Mouse (Mus musculus) forebrain, embryonic 13.5 days (tissue): ENCODE measurements around the gene Tnfsf18. TPM values are rescaled to one million over a fixed set of nuclear protein-coding genes. Genes with fewer than 3 reads are reported as not detected.

Experiments
- ATAC-seq: fragments of 200-750 bp; cut with Nextera tagmentation; 2 replicates; pipeline ENCODE4 v1.8.0; 2017
- H3K27ac ChIP-seq: fragments of 300-500 bp; sonication (generic); 2 replicates; pipeline ENCODE4 v1.5.1; 2015; ENCODE audit warnings: inconsistent platforms, mild to moderate bottlenecking, moderate library complexity
- H3K27me3 ChIP-seq: fragments of 300-500 bp; sonication (generic); 2 replicates; pipeline ENCODE4 v1.6.1; 2015; ENCODE audit warnings: mild to moderate bottlenecking, inconsistent platforms
- H3K36me3 ChIP-seq: fragments of 300-500 bp; sonication (generic); 2 replicates; pipeline ENCODE4 v1.6.1; 2015; ENCODE audit warnings: mild to moderate bottlenecking, inconsistent platforms; ENCODE audit not compliant: poor library complexity, severe bottlenecking
- H3K4me1 ChIP-seq: fragments of 300-500 bp; sonication (generic); 2 replicates; pipeline ENCODE4 v1.6.1; 2015; ENCODE audit warnings: inconsistent platforms
- H3K4me2 ChIP-seq: fragments of 300-500 bp; sonication (generic); 2 replicates; pipeline ENCODE4 v1.6.1; 2015; ENCODE audit warnings: inconsistent platforms, mild to moderate bottlenecking, moderate library complexity
- H3K4me3 ChIP-seq: fragments of 300-500 bp; sonication (generic); 2 replicates; pipeline ENCODE4 v1.5.1; 2015; ENCODE audit warnings: mild to moderate bottlenecking, inconsistent platforms
- H3K9ac ChIP-seq: fragments of 300-500 bp; sonication (generic); 2 replicates; pipeline ENCODE4 v1.6.1; 2015; ENCODE audit warnings: mild to moderate bottlenecking, inconsistent platforms
- H3K9me3 ChIP-seq: fragments of 300-500 bp; sonication (generic); replicated peaks from 2 replicates; pipeline ENCODE4 v1.6.1; 2016; ENCODE audit warnings: inconsistent platforms
- WGBS: fragments of 180-500 bp; shearing (Covaris S2); methylation state at CpG from one replicate; pipeline ENCODE4 v1.1.7; 2015; 5-methylcytosine and 5-hydroxymethylcytosine counted together
- polyA plus RNA-seq: library from polyadenylated mRNA; unstranded; fragments of >200 nt; fragmentation: Nextera tagmentation; extraction: Ambion mirVana; gene quantifications from 2 replicates; pipeline ENCODE4 v1.2.1, GENCODE M21; 2015

The Tnfsf18 gene
- 0.08 TPM in 1 of 2 replicates, not detected in the other for polyA plus RNA-seq

GRCm38 (mm10) chr1:161494343-161494742, at the start of gene Tnfsf18:
Tnfsf18 (plus strand) TSS chr1:161494655.
- no peak within 1 kb of the TSS for H3K4me2 ChIP-seq
- no peak within 1 kb of the TSS for H3K4me3 ChIP-seq
- WGBS = 40% methylated on average over 8 of the region's 8 CpGs
- no peak within 1 kb of the TSS for H3K27ac ChIP-seq
- H3K9ac ChIP-seq = no peak within 1 kb of the TSS
- H3K4me1 ChIP-seq = peaks cover 6% of the 10 kb centered on the region; the same call in 1 of the 2 replicates
- no peaks in the 10 kb centered on the region for H3K36me3 ChIP-seq
- no peak; the same call in 1 of the 2 replicates for ATAC-seq
- H3K9me3 ChIP-seq = no peaks in the 10 kb centered on the region
- H3K27me3 ChIP-seq = no peaks in the 10 kb centered on the region

- H3K36me3 ChIP-seq = no peaks in the 10 kb centered on the region
- 77% methylated on average over 7 of the region's 7 CpGs for WGBS
These were observed 49.6 kb upstream of the Tnfsf18 start for GRCm38 (mm10) chr1:161444858-161445257.

GRCm38 (mm10) chr1:161451683-161452245, 42.7 kb upstream of the Tnfsf18 start:
- Histone ChIP-seq H3K4me3 (no peak overlapping the region), H3K4me2 (no peak overlapping the region), H3K9ac (no peak overlapping the region), H3K27me3 (no peaks in the 10 kb centered on the region), H3K27ac (no peak overlapping the region), H3K36me3 (no peaks in the 10 kb centered on the region), H3K9me3 (no peaks in the 10 kb centered on the region), H3K4me1 (no peaks in the 10 kb centered on the region)
- no peak for ATAC-seq
- 59% methylated on average over 3 of the region's 3 CpGs for WGBS

More at GRCm38 (mm10) chr1:161444858-161445257, 49.6 kb upstream of the Tnfsf18 start:
- Histone ChIP-seq H3K4me2 (no peak overlapping the region), H3K4me3 (no peak overlapping the region), H3K9ac (no peak overlapping the region), H3K4me1 (no peaks in the 10 kb centered on the region), H3K27me3 (no peaks in the 10 kb centered on the region), H3K9me3 (no peaks in the 10 kb centered on the region), H3K27ac (no peak overlapping the region)
- no peak for ATAC-seq

- 95% methylated on average over 1 of the region's 1 CpGs for WGBS
- no peak overlapping the region for H3K9ac ChIP-seq
These were observed 42.2 kb upstream of the Tnfsf18 start for GRCm38 (mm10) chr1:161452250-161452649.

GRCm38 (mm10) chr1:161463388-161464085, 30.9 kb upstream of the Tnfsf18 start:
- Histone ChIP-seq H3K36me3 (no peaks in the 10 kb centered on the region), H3K9me3 (no peaks in the 10 kb centered on the region), H3K4me3 (no peak overlapping the region), H3K27me3 (no peaks in the 10 kb centered on the region), H3K4me2 (no peak overlapping the region), H3K4me1 (no peaks in the 10 kb centered on the region), H3K27ac (no peak overlapping the region), H3K9ac (no peak overlapping the region)
- ATAC-seq = no peak
- WGBS = 83% methylated on average over 2 of the region's 2 CpGs

More at GRCm38 (mm10) chr1:161452250-161452649, 42.2 kb upstream of the Tnfsf18 start:
- H3K9me3 ChIP-seq = no peaks in the 10 kb centered on the region
- no peak overlapping the region for H3K4me2 ChIP-seq
- no peak overlapping the region for H3K4me3 ChIP-seq
- H3K27me3 ChIP-seq = no peaks in the 10 kb centered on the region
- no peaks in the 10 kb centered on the region for H3K36me3 ChIP-seq
- H3K27ac ChIP-seq = no peak overlapping the region
- H3K4me1 ChIP-seq = no peaks in the 10 kb centered on the region
- ATAC-seq = no peak

- no peak overlapping the region for H3K27ac ChIP-seq
These were observed 17.2 kb upstream of the Tnfsf18 start for GRCm38 (mm10) chr1:161477221-161477620.

GRCm38 (mm10) chr1:161479854-161480253, 14.6 kb upstream of the Tnfsf18 start:
- Histone ChIP-seq H3K4me3 (no peak overlapping the region), H3K4me1 (no peaks in the 10 kb centered on the region), H3K27ac (no peak overlapping the region), H3K36me3 (no peaks in the 10 kb centered on the region), H3K4me2 (no peak overlapping the region), H3K9ac (no peak overlapping the region), H3K9me3 (no peaks in the 10 kb centered on the region), H3K27me3 (no peaks in the 10 kb centered on the region)
- WGBS = 91% methylated on average over 1 of the region's 1 CpGs
- ATAC-seq = no peak

More at GRCm38 (mm10) chr1:161477221-161477620, 17.2 kb upstream of the Tnfsf18 start:
- no peak for ATAC-seq
- Histone ChIP-seq H3K4me3 (no peak overlapping the region), H3K9ac (no peak overlapping the region), H3K9me3 (no peaks in the 10 kb centered on the region), H3K4me2 (no peak overlapping the region), H3K36me3 (no peaks in the 10 kb centered on the region), H3K27me3 (no peaks in the 10 kb centered on the region), H3K4me1 (no peaks in the 10 kb centered on the region)
- 84% methylated on average over 3 of the region's 3 CpGs for WGBS

- no peak overlapping the region for H3K9ac ChIP-seq
- no peak for ATAC-seq
- no peaks in the 10 kb centered on the region for H3K4me1 ChIP-seq
- H3K9me3 ChIP-seq = no peaks in the 10 kb centered on the region
- no peak overlapping the region for H3K27ac ChIP-seq
- H3K4me3 ChIP-seq = no peak overlapping the region
- H3K36me3 ChIP-seq = no peaks in the 10 kb centered on the region
- no peaks in the 10 kb centered on the region for H3K27me3 ChIP-seq
- H3K4me2 ChIP-seq = no peak overlapping the region
- WGBS = 97% methylated on average over 3 of the region's 3 CpGs
These were observed 12.2 kb upstream of the Tnfsf18 start for GRCm38 (mm10) chr1:161482211-161482610.

- Histone ChIP-seq H3K4me2 (no peak overlapping the region), H3K4me3 (no peak overlapping the region), H3K36me3 (no peaks in the 10 kb centered on the region), H3K27ac (no peak overlapping the region), H3K9ac (no peak overlapping the region), H3K27me3 (no peaks in the 10 kb centered on the region), H3K4me1 (no peaks in the 10 kb centered on the region), H3K9me3 (no peaks in the 10 kb centered on the region)
- WGBS = 87% methylated on average over 5 of the region's 5 CpGs
- no peak for ATAC-seq
These were observed 7.4 kb upstream of the Tnfsf18 start for GRCm38 (mm10) chr1:161487069-161487468.

- H3K4me2 ChIP-seq = no peak overlapping the region
- no peak overlapping the region for H3K27ac ChIP-seq
- ATAC-seq = no peak
- H3K9ac ChIP-seq = no peak overlapping the region
- H3K4me1 ChIP-seq = peaks cover 6% of the 10 kb centered on the region; the same call in 1 of the 2 replicates
- H3K36me3 ChIP-seq = no peaks in the 10 kb centered on the region
- H3K27me3 ChIP-seq = no peaks in the 10 kb centered on the region
- H3K4me3 ChIP-seq = no peak overlapping the region
- WGBS = 88% methylated on average over 7 of the region's 7 CpGs
- H3K9me3 ChIP-seq = no peaks in the 10 kb centered on the region
These were observed 2.7 kb upstream of the Tnfsf18 start for GRCm38 (mm10) chr1:161491766-161492165.

GRCm38 (mm10) chr1:161496866-161497645, 2.6 kb downstream of the Tnfsf18 start:
- Histone ChIP-seq H3K9ac (no peak overlapping the region), H3K9me3 (no peaks in the 10 kb centered on the region), H3K27me3 (no peaks in the 10 kb centered on the region), H3K27ac (no peak overlapping the region), H3K4me1 (peaks cover 6% of the 10 kb centered on the region; the same call in 1 of the 2 replicates), H3K36me3 (no peaks in the 10 kb centered on the region), H3K4me2 (no peak overlapping the region), H3K4me3 (no peak overlapping the region)
- ATAC-seq = no peak
- WGBS = 79% methylated on average over 7 of the region's 7 CpGs
